Mouse (Mus musculus): ENCODE data around the gene Sf3a2. TPM values are rescaled to one million over a fixed set of nuclear protein-coding genes. Genes with fewer than 3 reads are reported as not detected.

The Sf3a2 gene
- polyA plus RNA-seq, 1 experiment from 2014 or later, result 75.7 TPM

DNA sequence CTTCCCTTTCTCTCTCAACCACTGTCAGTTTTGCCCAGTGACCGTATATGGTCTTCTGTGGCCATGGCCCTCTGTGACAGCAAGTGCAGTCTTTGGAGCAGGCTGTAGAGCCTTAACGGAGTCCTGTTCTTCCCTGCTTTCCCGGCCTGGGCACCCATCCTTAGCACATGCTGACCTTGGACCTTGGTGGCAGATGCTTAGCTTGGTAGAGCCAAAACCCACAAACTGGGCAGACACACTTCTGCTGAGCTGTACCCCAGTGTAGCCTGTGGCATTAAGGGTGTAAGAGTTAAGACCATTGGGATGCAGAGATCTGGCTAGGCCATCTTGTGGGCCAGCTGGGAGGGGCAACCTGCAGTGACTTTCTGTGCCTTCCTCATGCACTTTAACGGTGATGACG lies 24.2 kb upstream of the Sf3a2 start:
- 78% methylated on average over 5 of the region's 5 CpGs for WGBS
- Histone ChIP-seq H3K36me3 (ENCODE audit: control insufficient read depth, insufficient read depth, low read length) (peaks cover 45% of the 10 kb centered on the region), H3K27me3 (ENCODE audit: control insufficient read depth, insufficient read depth, low read depth, low read length) (no peaks in the 10 kb centered on the region), H3K4me3 (ENCODE audit: low read length) (no peak overlapping the region), H3K27ac (ENCODE audit: low read length) (no peak overlapping the region), H3K4me1 (replicated peaks; ENCODE audit: control insufficient read depth, insufficient read depth, low read length) (no peaks in the 10 kb centered on the region), H3K9me3 (ENCODE audit: control insufficient read depth, low read length) (no peaks in the 10 kb centered on the region), H3K4me2 (ENCODE audit: low read depth, low read length) (no peak overlapping the region), H3K9ac (ENCODE audit: low read length) (no peak overlapping the region)
- ATAC-seq (ENCODE audit: low read depth), result no peak

DNA sequence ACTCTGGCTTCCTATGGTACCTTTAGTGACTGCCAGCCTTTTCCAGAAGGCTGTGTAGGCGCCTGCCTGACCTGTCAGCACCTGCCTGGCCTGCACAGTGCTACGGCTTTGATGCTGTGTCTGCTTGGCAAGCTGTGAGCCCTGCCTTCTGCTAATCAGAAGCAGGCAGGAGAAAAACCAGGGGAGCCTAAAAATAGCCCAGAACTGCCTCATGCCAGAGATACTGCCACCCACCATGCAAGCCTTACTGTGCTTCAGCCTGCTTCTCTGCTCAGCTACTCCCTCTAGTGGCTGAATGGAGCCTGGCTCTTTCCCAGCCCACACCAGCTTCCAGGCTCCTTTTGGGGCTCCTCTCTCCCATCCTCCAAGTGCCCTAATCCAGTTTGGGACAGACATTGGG lies 23.4 kb upstream of the Sf3a2 start:
- Histone ChIP-seq H3K36me3 (ENCODE audit: control insufficient read depth, insufficient read depth, low read length) (peaks cover 47% of the 10 kb centered on the region), H3K9me3 (ENCODE audit: control insufficient read depth, low read length) (no peaks in the 10 kb centered on the region), H3K27ac (ENCODE audit: low read length) (peak overlapping the region; percentile 29; the same call in 1 of the 2 replicates), H3K4me3 (ENCODE audit: low read length) (no peak overlapping the region), H3K4me1 (replicated peaks; ENCODE audit: control insufficient read depth, insufficient read depth, low read length) (no peaks in the 10 kb centered on the region), H3K4me2 (ENCODE audit: low read depth, low read length) (no peak overlapping the region), H3K27me3 (ENCODE audit: control insufficient read depth, insufficient read depth, low read depth, low read length) (no peaks in the 10 kb centered on the region), H3K9ac (ENCODE audit: low read length) (no peak overlapping the region)
- ATAC-seq (ENCODE audit: low read depth), result peak; percentile 75
- WGBS, result 58% methylated on average over 2 of the region's 2 CpGs

DNA sequence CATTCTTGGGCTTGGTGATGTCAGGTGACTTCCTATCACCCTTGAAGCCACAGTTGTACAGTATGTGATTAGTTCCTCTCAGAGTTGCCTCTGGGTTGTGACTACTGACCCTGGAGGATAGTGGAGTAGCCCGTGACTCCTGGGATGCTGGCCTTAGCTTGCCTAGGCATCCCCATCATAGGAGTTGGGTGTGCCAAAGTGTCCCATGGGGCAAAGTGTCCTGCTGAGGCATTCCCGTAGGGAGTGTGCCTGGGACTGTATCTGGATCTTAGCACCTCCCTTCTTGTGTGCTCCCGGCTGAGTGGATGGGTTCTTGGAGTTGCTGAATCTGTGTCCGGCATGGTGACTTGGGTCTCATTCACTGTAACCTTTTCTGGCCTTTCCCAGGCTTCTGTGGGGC lies 23.0 kb upstream of the Sf3a2 start:
- Histone ChIP-seq H3K27me3 (ENCODE audit: control insufficient read depth, insufficient read depth, low read depth, low read length) (no peaks in the 10 kb centered on the region), H3K4me1 (replicated peaks; ENCODE audit: control insufficient read depth, insufficient read depth, low read length) (no peaks in the 10 kb centered on the region), H3K27ac (ENCODE audit: low read length) (no peak overlapping the region), H3K4me3 (ENCODE audit: low read length) (no peak overlapping the region), H3K9me3 (ENCODE audit: control insufficient read depth, low read length) (no peaks in the 10 kb centered on the region), H3K36me3 (ENCODE audit: control insufficient read depth, insufficient read depth, low read length) (peaks cover 47% of the 10 kb centered on the region), H3K4me2 (ENCODE audit: low read depth, low read length) (no peak overlapping the region), H3K9ac (ENCODE audit: low read length) (no peak overlapping the region)
- peak; percentile 11; the same call in 1 of the 2 replicates for ATAC-seq (ENCODE audit: low read depth)
- 91% methylated on average over 4 of the region's 4 CpGs for WGBS

DNA sequence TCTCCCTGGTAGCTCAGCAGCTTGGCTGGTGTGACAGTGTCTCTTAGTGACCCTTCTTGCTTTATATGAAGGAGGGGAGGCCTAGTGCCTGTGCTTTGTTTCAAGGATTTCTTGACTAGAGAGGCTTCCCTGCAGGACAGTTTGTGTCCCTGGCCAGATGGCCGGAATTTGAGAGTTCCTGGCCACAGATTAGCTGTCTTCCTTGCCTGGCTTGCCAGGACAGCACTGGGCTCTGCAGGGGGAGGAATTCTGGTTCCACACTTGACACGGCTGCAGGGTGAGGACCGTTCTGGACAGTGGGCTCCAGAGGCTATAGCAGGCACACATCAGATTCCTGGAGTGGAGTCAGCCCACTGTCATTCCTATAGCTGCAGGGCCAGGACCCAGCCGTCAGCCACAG lies 22.3 kb upstream of the Sf3a2 start:
- H3K4me1 ChIP-seq (replicated peaks; ENCODE audit: control insufficient read depth, insufficient read depth, low read length), result no peaks in the 10 kb centered on the region
- no peak for ATAC-seq (ENCODE audit: low read depth)
- 88% methylated on average over 4 of the region's 4 CpGs for WGBS
- peaks cover 51% of the 10 kb centered on the region for H3K36me3 ChIP-seq (ENCODE audit: control insufficient read depth, insufficient read depth, low read length)
- H3K4me2 ChIP-seq (ENCODE audit: low read depth, low read length), result no peak overlapping the region
- H3K4me3 ChIP-seq (ENCODE audit: low read length), result no peak overlapping the region
- no peak overlapping the region for H3K27ac ChIP-seq (ENCODE audit: low read length)
- H3K9ac ChIP-seq (ENCODE audit: low read length), result no peak overlapping the region
- H3K9me3 ChIP-seq (ENCODE audit: control insufficient read depth, low read length), result no peaks in the 10 kb centered on the region
- no peaks in the 10 kb centered on the region for H3K27me3 ChIP-seq (ENCODE audit: control insufficient read depth, insufficient read depth, low read depth, low read length)

DNA sequence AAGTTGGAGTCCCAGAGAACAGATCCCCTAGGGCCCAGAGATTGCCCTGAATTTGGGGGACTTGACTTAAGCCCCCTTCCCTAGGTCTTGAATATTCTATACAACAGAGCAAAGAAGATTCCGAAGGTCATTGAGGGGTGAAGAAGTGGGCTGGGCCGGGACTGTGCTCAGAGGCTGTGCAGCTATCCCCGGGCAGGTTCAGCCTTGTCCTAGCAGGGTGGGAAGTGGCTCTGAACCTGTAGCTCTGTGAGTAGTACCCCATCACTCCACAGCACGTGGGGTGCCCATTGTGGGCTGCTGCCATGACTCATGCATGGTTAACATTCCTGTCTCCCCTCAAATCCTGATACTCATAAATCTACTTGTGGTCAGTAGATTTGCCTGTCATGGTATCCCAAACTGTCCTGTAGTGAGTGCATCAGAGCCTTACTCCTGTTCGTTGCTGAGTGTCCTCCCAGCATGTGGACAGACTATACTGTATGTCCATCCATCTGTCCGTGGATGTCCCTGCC lies 21.6 kb upstream of the Sf3a2 start:
- Histone ChIP-seq H3K27me3 (ENCODE audit: control insufficient read depth, insufficient read depth, low read depth, low read length) (no peaks in the 10 kb centered on the region), H3K4me1 (replicated peaks; ENCODE audit: control insufficient read depth, insufficient read depth, low read length) (no peaks in the 10 kb centered on the region), H3K9me3 (ENCODE audit: control insufficient read depth, low read length) (no peaks in the 10 kb centered on the region), H3K4me2 (ENCODE audit: low read depth, low read length) (no peak overlapping the region), H3K4me3 (ENCODE audit: low read length) (no peak overlapping the region), H3K36me3 (ENCODE audit: control insufficient read depth, insufficient read depth, low read length) (peaks cover 52% of the 10 kb centered on the region), H3K27ac (ENCODE audit: low read length) (no peak overlapping the region), H3K9ac (ENCODE audit: low read length) (no peak overlapping the region)
- ATAC-seq (ENCODE audit: low read depth), result no peak
- WGBS, result 83% methylated on average over 6 of the region's 6 CpGs

DNA sequence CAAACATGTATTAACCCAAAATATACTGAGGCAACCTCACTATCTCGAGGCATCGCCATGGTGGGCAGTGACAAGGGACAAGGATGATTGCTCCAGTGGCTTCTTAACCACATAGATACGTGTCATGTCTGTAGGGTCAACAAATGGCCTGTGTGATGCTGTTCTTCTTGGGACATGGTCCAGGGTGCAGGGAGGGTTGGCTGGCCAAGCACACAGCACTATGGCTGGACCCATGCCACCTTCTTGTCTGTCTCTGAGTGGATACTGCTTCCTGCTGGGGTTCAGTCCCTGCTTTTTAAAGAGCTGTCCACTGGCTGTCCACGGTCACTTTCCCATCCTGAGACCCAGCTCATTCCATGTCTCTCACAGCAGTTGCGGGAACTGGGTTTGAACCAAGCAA lies 20.9 kb upstream of the Sf3a2 start:
- H3K9me3 ChIP-seq (ENCODE audit: control insufficient read depth, low read length), result no peaks in the 10 kb centered on the region
- H3K36me3 ChIP-seq (ENCODE audit: control insufficient read depth, insufficient read depth, low read length), result peaks cover 52% of the 10 kb centered on the region
- no peaks in the 10 kb centered on the region for H3K4me1 ChIP-seq (replicated peaks; ENCODE audit: control insufficient read depth, insufficient read depth, low read length)
- no peak overlapping the region for H3K4me3 ChIP-seq (ENCODE audit: low read length)
- WGBS, result 90% methylated on average over 5 of the region's 5 CpGs
- H3K27ac ChIP-seq (ENCODE audit: low read length), result no peak overlapping the region
- H3K4me2 ChIP-seq (ENCODE audit: low read depth, low read length), result no peak overlapping the region
- ATAC-seq (ENCODE audit: low read depth), result no peak
- no peaks in the 10 kb centered on the region for H3K27me3 ChIP-seq (ENCODE audit: control insufficient read depth, insufficient read depth, low read depth, low read length)
- H3K9ac ChIP-seq (ENCODE audit: low read length), result no peak overlapping the region

DNA sequence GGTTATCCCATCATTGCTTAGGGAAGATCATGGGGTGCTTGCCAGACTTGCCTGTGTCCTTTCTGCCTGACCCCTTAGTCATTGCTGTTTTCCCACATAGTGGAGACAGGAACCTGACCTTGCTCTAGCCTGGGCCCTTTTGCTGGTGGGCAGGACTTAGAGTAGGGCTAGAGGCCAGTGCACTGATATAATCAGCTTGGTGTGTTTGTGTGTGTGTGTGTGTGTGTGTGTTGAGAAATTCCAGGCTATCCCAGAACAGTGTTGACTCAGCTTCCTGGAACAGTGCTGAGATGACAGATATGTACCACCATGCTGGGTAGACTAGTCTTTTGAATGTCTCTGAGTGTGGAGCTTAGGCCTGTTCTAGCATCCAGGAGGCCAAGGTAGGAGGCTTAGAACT lies 18.4 kb upstream of the Sf3a2 start:
- no peak for ATAC-seq (ENCODE audit: low read depth)
- no peak overlapping the region for H3K4me3 ChIP-seq (ENCODE audit: low read length)
- no peak overlapping the region for H3K27ac ChIP-seq (ENCODE audit: low read length)
- no peak overlapping the region for H3K9ac ChIP-seq (ENCODE audit: low read length)
- H3K4me1 ChIP-seq (replicated peaks; ENCODE audit: control insufficient read depth, insufficient read depth, low read length), result no peaks in the 10 kb centered on the region
- no peak overlapping the region for H3K4me2 ChIP-seq (ENCODE audit: low read depth, low read length)
- no peaks in the 10 kb centered on the region for H3K27me3 ChIP-seq (ENCODE audit: control insufficient read depth, insufficient read depth, low read depth, low read length)
- H3K9me3 ChIP-seq (ENCODE audit: control insufficient read depth, low read length), result no peaks in the 10 kb centered on the region
- H3K36me3 ChIP-seq (ENCODE audit: control insufficient read depth, insufficient read depth, low read length), result peaks cover 63% of the 10 kb centered on the region

DNA sequence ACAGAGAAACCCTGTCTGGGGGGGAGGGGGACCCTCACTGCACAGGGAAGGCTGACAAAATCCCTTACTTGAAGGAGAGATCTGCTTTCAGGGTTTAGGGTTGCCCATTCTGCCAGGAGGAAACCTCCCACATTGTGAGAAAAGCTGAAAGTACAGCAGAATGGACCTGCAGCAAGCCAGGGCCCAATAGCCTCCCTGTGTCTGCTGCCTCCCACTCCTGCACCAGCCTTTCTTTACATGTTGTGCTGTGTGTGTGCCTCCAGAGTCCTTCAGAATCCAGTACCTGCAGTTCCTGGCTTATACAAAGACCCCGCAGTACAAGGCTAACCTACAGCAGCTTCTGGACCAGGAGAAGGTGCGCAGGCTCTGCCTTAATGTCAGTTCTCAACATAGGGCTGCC lies 13.7 kb upstream of the Sf3a2 start:
- no peak for ATAC-seq (ENCODE audit: low read depth)
- WGBS, result 100% methylated on average over 2 of the region's 2 CpGs

DNA sequence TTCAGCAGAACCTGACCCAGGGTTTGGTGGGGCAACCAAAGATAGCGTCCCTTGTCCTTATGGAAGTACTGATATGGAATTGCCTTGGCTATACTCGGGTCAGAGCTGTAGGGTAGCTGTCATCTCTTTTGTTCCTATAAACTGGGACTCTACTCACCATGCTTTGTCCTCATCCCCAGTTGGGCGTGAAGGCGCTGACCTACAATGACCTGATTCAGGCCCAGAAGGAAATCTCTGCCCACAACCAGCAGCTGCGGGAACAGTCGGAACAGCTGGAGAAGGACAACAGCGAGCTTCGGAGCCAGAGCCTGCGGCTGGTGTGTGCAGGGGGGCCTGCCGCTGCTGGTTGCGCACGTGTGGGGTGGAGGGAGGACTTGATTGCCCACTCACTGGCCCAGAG lies 13.1 kb upstream of the Sf3a2 start:
- no peak for ATAC-seq (ENCODE audit: low read depth)
- Histone ChIP-seq H3K27ac (ENCODE audit: low read length) (no peak overlapping the region), H3K36me3 (ENCODE audit: control insufficient read depth, insufficient read depth, low read length) (peaks cover 79% of the 10 kb centered on the region), H3K4me3 (ENCODE audit: low read length) (no peak overlapping the region), H3K9me3 (ENCODE audit: control insufficient read depth, low read length) (no peaks in the 10 kb centered on the region), H3K4me2 (ENCODE audit: low read depth, low read length) (no peak overlapping the region), H3K9ac (ENCODE audit: low read length) (no peak overlapping the region), H3K27me3 (ENCODE audit: control insufficient read depth, insufficient read depth, low read depth, low read length) (no peaks in the 10 kb centered on the region), H3K4me1 (replicated peaks; ENCODE audit: control insufficient read depth, insufficient read depth, low read length) (no peaks in the 10 kb centered on the region)
- 83% methylated on average over 12 of the region's 12 CpGs for WGBS

More for the DNA sequence above, 13.7 kb upstream of the Sf3a2 start:
- Histone ChIP-seq H3K27ac (ENCODE audit: low read length) (no peak overlapping the region), H3K4me2 (ENCODE audit: low read depth, low read length) (no peak overlapping the region), H3K36me3 (ENCODE audit: control insufficient read depth, insufficient read depth, low read length) (peaks cover 78% of the 10 kb centered on the region), H3K27me3 (ENCODE audit: control insufficient read depth, insufficient read depth, low read depth, low read length) (no peaks in the 10 kb centered on the region), H3K4me1 (replicated peaks; ENCODE audit: control insufficient read depth, insufficient read depth, low read length) (no peaks in the 10 kb centered on the region), H3K9ac (ENCODE audit: low read length) (no peak overlapping the region), H3K9me3 (ENCODE audit: control insufficient read depth, low read length) (no peaks in the 10 kb centered on the region), H3K4me3 (ENCODE audit: low read length) (no peak overlapping the region)

DNA sequence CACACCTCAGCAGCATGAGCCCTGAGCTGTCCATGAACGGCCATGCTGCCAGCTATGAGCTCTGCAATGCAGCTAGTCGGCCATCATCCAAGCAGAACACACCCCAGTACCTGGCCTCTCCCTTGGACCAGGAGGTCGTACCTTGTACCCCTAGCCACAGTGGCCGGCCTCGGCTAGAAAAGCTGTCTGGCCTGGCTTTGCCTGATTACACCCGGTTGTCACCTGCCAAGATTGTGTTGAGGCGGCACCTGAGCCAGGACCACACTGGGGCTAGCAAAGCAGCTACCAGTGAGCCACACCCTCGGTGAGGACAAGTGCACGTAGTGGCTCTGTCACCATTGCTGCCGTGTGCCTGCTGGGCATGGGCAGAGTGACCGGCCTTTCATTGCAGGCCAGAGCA lies 12.0 kb upstream of the Sf3a2 start:
- 93% methylated on average over 11 of the region's 11 CpGs for WGBS
- no peaks in the 10 kb centered on the region for H3K4me1 ChIP-seq (replicated peaks; ENCODE audit: control insufficient read depth, insufficient read depth, low read length)
- H3K36me3 ChIP-seq (ENCODE audit: control insufficient read depth, insufficient read depth, low read length), result peaks cover 80% of the 10 kb centered on the region
- no peak overlapping the region for H3K4me2 ChIP-seq (ENCODE audit: low read depth, low read length)
- H3K27me3 ChIP-seq (ENCODE audit: control insufficient read depth, insufficient read depth, low read depth, low read length), result no peaks in the 10 kb centered on the region
- ATAC-seq (ENCODE audit: low read depth), result no peak
- H3K9me3 ChIP-seq (ENCODE audit: control insufficient read depth, low read length), result no peaks in the 10 kb centered on the region
- H3K27ac ChIP-seq (ENCODE audit: low read length), result no peak overlapping the region
- no peak overlapping the region for H3K9ac ChIP-seq (ENCODE audit: low read length)
- H3K4me3 ChIP-seq (ENCODE audit: low read length), result no peak overlapping the region
